29 mouse cellular contexts compared by ENCODE assay signal in the genomic region with DNA sequence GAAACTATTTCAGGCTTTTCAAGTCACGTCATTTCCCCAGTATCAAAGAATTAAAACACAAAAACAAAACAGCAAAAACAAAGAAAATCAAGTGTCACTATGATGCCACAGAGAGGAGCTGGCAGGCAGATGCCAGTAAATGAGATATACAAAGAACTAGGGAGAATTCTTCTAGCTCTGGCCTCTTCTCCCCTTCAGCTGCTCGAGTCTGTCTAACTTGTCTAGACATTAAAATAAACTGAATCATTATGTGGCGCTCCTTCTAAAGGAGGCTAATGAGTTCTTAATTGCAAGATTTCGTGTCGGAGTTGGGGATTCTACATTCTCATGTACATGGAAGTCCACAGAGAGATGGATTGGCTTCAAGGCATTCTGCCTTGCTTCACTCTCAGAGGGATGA.
DNase-seq lines count a peak whose midpoint lies in the region; ATAC-seq and TF ChIP-seq lines count a peak whose summit lies in the region.
"Had no signal": no experiment of that assay in that cellular context is flagged by ENCODE, and none has a peak within 500 bp of the region (broad histone marks: within the 10 kb centered on the region; RNA-seq: fewer than 3 reads in every experiment).

No protein-coding gene starts in this region.

- 43% methylated on average over 5 of the region's 5 CpGs for WGBS in forebrain, embryonic 13.5 days
- 49% methylated on average over 5 of the region's 5 CpGs for WGBS in forebrain, embryonic 12.5 days
- 22% methylated on average over 5 of the region's 5 CpGs for WGBS in forebrain, postnatal 0 days
- 76% methylated on average over 5 of the region's 5 CpGs for WGBS in forebrain, embryonic 11.5 days
- 77% methylated on average over 5 of the region's 5 CpGs for WGBS in midbrain, embryonic 14.5 days
- 69% methylated on average over 5 of the region's 5 CpGs for WGBS in midbrain, embryonic 13.5 days

- peaks cover 10% of the 10 kb centered on the region; the same call in 1 of the 2 replicates for H3K4me1 ChIP-seq in forebrain, embryonic 13.5 days
- H3K4me1 ChIP-seq in forebrain, embryonic 12.5 days: no peaks in the 10 kb centered on the region
- no peaks in the 10 kb centered on the region for H3K4me1 ChIP-seq in forebrain, postnatal 0 days (ENCODE audit: insufficient read depth)
- no peaks in the 10 kb centered on the region for H3K4me1 ChIP-seq in forebrain, embryonic 11.5 days (replicated peaks; ENCODE audit: control insufficient read depth, insufficient read depth, low read length)
- no peaks in the 10 kb centered on the region for H3K4me1 ChIP-seq in midbrain, embryonic 14.5 days (ENCODE audit: control insufficient read depth, insufficient read depth, low read length)
- peaks cover 9% of the 10 kb centered on the region; the same call in 1 of the 2 replicates for H3K4me1 ChIP-seq in midbrain, embryonic 13.5 days (replicated peaks)
- H3K4me1 ChIP-seq: embryonic facial prominence, embryonic 10.5 days; embryonic facial prominence, embryonic 13.5 days; heart, embryonic 12.5 days; heart, embryonic 15.5 days; hindbrain, embryonic 15.5 days had no signal

- no peak overlapping the region for H3K9ac ChIP-seq in forebrain, embryonic 13.5 days
- no peak overlapping the region for H3K9ac ChIP-seq in forebrain, embryonic 12.5 days
- H3K9ac ChIP-seq in forebrain, postnatal 0 days: no peak overlapping the region
- H3K9ac ChIP-seq in forebrain, embryonic 11.5 days (ENCODE audit: low read length): no peak overlapping the region
- no peak overlapping the region for H3K9ac ChIP-seq in midbrain, embryonic 14.5 days (replicated peaks; ENCODE audit: low read length)
- H3K9ac ChIP-seq in midbrain, embryonic 13.5 days (replicated peaks): no peak overlapping the region
- H3K9ac ChIP-seq: embryonic facial prominence, embryonic 13.5 days; heart, embryonic 12.5 days; heart, embryonic 15.5 days; hindbrain, embryonic 15.5 days had no signal

- H3K9me3 ChIP-seq in forebrain, embryonic 13.5 days (replicated peaks): 0 out of 2 replicates have a peak, but pooled peaks cover 4% of the 10 kb centered on the region
- H3K9me3 ChIP-seq in forebrain, embryonic 12.5 days: peaks cover 9% of the 10 kb centered on the region; the same call in 1 of the 2 replicates
- no peaks in the 10 kb centered on the region for H3K9me3 ChIP-seq in forebrain, postnatal 0 days (ENCODE audit: low read length)
- H3K9me3 ChIP-seq in forebrain, embryonic 11.5 days (ENCODE audit: control insufficient read depth, low read length): no peaks in the 10 kb centered on the region
- no peaks in the 10 kb centered on the region for H3K9me3 ChIP-seq in midbrain, embryonic 14.5 days (ENCODE audit: control insufficient read depth, low read length)
- H3K9me3 ChIP-seq in midbrain, embryonic 13.5 days: peaks cover 7% of the 10 kb centered on the region; the same call in 1 of the 2 replicates
- H3K9me3 ChIP-seq: embryonic facial prominence, embryonic 13.5 days; heart, embryonic 12.5 days; heart, embryonic 15.5 days had no signal

- no peak overlapping the region for H3K27ac ChIP-seq in forebrain, embryonic 13.5 days
- H3K27ac ChIP-seq in forebrain, embryonic 12.5 days: no peak overlapping the region
- H3K27ac ChIP-seq in forebrain, postnatal 0 days (ENCODE audit: low read depth, low read length): no peak overlapping the region
- no peak overlapping the region for H3K27ac ChIP-seq in forebrain, embryonic 11.5 days (ENCODE audit: low read depth, low read length)
- no peak overlapping the region for H3K27ac ChIP-seq in midbrain, embryonic 14.5 days (replicated peaks; ENCODE audit: low read depth, low read length)
- H3K27ac ChIP-seq in midbrain, embryonic 13.5 days: no peak overlapping the region
- H3K27ac ChIP-seq: embryonic facial prominence, embryonic 10.5 days; embryonic facial prominence, embryonic 13.5 days; heart, embryonic 15.5 days; hindbrain, embryonic 15.5 days had no signal

- TF ChIP-seq CTCF in forebrain, postnatal 0 days (IDR thresholded peaks at IDR 0.05; ENCODE audit: low read depth): no peak

- peak; percentile 7 for DNase-seq in forebrain, postnatal 0 days
- no peak for DNase-seq in forebrain, embryonic 11.5 days (ENCODE audit: low spot score)
- DNase-seq in midbrain, embryonic 14.5 days: peak; percentile 4
- DNase-seq in Muller cell, postnatal 12 days (ENCODE audit: inconsistent ontology term): peak; percentile 36
- DNase-seq: adrenal gland, postnatal 10 days; adrenal gland, postnatal 36 days; cerebellum, adult 11-12 months; cerebellum, adult 8-10 months; cerebellum, postnatal 10 days; cerebellum, postnatal 36 days; embryo, embryonic 11 days; gastrocnemius, postnatal 25 days; heart, adult 18-20 months; heart, postnatal 10 days; heart, postnatal 36 days; kidney, adult 18-20 months had no signal

- 0 out of 2 replicates have a peak, but pooled peaks have one; percentile 55 for ATAC-seq in forebrain, embryonic 13.5 days
- ATAC-seq in forebrain, embryonic 12.5 days (ENCODE audit: low FRiP score): no peak
- ATAC-seq in forebrain, postnatal 0 days: peak; percentile 63
- ATAC-seq in forebrain, embryonic 11.5 days (replicated peaks; ENCODE audit: low FRiP score): no peak
- no peak for ATAC-seq in midbrain, embryonic 14.5 days (ENCODE audit: low FRiP score, low TSS enrichment)
- ATAC-seq in midbrain, embryonic 13.5 days: no peak
- ATAC-seq in cerebellum, adult (ENCODE audit: insufficient number of reproducible peaks, low FRiP score, low TSS enrichment): no peak
- ATAC-seq: inflammation-experienced regulatory T-cells, adult 6 months; intestine, embryonic 16.5 days; Patski had no signal

- H3K36me3 ChIP-seq in forebrain, embryonic 13.5 days (ENCODE audit: poor library complexity, severe bottlenecking): no peaks in the 10 kb centered on the region
- H3K36me3 ChIP-seq in forebrain, embryonic 12.5 days (replicated peaks): no peaks in the 10 kb centered on the region
- H3K36me3 ChIP-seq in forebrain, postnatal 0 days (ENCODE audit: insufficient read depth): no peaks in the 10 kb centered on the region
- no peaks in the 10 kb centered on the region for H3K36me3 ChIP-seq in forebrain, embryonic 11.5 days (ENCODE audit: control insufficient read depth, insufficient read depth, low read length)
- no peaks in the 10 kb centered on the region for H3K36me3 ChIP-seq in midbrain, embryonic 14.5 days (ENCODE audit: control insufficient read depth, insufficient read depth, low read length)
- no peaks in the 10 kb centered on the region for H3K36me3 ChIP-seq in midbrain, embryonic 13.5 days
- H3K36me3 ChIP-seq: embryonic facial prominence, embryonic 10.5 days; embryonic facial prominence, embryonic 13.5 days; heart, embryonic 12.5 days; heart, embryonic 15.5 days; hindbrain, embryonic 15.5 days had no signal

- no peaks in the 10 kb centered on the region for H3K27me3 ChIP-seq in forebrain, embryonic 13.5 days
- no peaks in the 10 kb centered on the region for H3K27me3 ChIP-seq in forebrain, embryonic 12.5 days
- no peaks in the 10 kb centered on the region for H3K27me3 ChIP-seq in forebrain, postnatal 0 days (ENCODE audit: insufficient read depth, low read length)
- H3K27me3 ChIP-seq in forebrain, embryonic 11.5 days (ENCODE audit: control insufficient read depth, insufficient read depth, low read length): no peaks in the 10 kb centered on the region
- no peaks in the 10 kb centered on the region for H3K27me3 ChIP-seq in midbrain, embryonic 14.5 days (ENCODE audit: control insufficient read depth, insufficient read depth, low read length)
- H3K27me3 ChIP-seq in midbrain, embryonic 13.5 days: no peaks in the 10 kb centered on the region
- H3K27me3 ChIP-seq: embryonic facial prominence, embryonic 13.5 days; heart, embryonic 12.5 days; heart, embryonic 15.5 days; hindbrain, embryonic 15.5 days; Patski had no signal

- no peak overlapping the region for H3K4me3 ChIP-seq in forebrain, embryonic 13.5 days
- no peak overlapping the region for H3K4me3 ChIP-seq in forebrain, embryonic 12.5 days (replicated peaks)
- H3K4me3 ChIP-seq in forebrain, postnatal 0 days (ENCODE audit: low read depth, low read length): no peak overlapping the region
- no peak overlapping the region for H3K4me3 ChIP-seq in forebrain, embryonic 11.5 days (ENCODE audit: low read depth, low read length)
- H3K4me3 ChIP-seq in midbrain, embryonic 14.5 days (replicated peaks; ENCODE audit: low read depth, low read length): no peak overlapping the region
- no peak overlapping the region for H3K4me3 ChIP-seq in midbrain, embryonic 13.5 days (replicated peaks)
- H3K4me3 ChIP-seq: embryonic facial prominence, embryonic 10.5 days; embryonic facial prominence, embryonic 13.5 days; erythroblast, embryonic 14.5 days; heart, embryonic 12.5 days; heart, embryonic 15.5 days; hindbrain, embryonic 15.5 days had no signal

- no peak overlapping the region for H3K4me2 ChIP-seq in forebrain, embryonic 13.5 days
- no peak overlapping the region for H3K4me2 ChIP-seq in forebrain, embryonic 12.5 days
- no peak overlapping the region for H3K4me2 ChIP-seq in forebrain, postnatal 0 days (ENCODE audit: low read depth)
- H3K4me2 ChIP-seq in forebrain, embryonic 11.5 days (ENCODE audit: low read depth, low read length, severe bottlenecking): no peak overlapping the region
- no peak overlapping the region for H3K4me2 ChIP-seq in midbrain, embryonic 14.5 days (ENCODE audit: low read length)
- H3K4me2 ChIP-seq in midbrain, embryonic 13.5 days (replicated peaks): no peak overlapping the region
- H3K4me2 ChIP-seq: embryonic facial prominence, embryonic 13.5 days; heart, embryonic 12.5 days; heart, embryonic 15.5 days; hindbrain, embryonic 15.5 days had no signal

Comparison
In these comparisons a context has a peak if more than half of its experiments do, and no peak if none do; other contexts are left out.
1. ATAC-seq: peak in forebrain, embryonic 13.5 days (single experiment) and forebrain, postnatal 0 days (single experiment); none in forebrain, embryonic 12.5 days (single experiment), forebrain, embryonic 11.5 days (single experiment), midbrain, embryonic 14.5 days (single experiment), midbrain, embryonic 13.5 days (single experiment) and cerebellum, adult (single experiment).